Mouse (Mus musculus): ENCODE data around the gene Avpr1a. TPM values are rescaled to one million over a fixed set of nuclear protein-coding genes. Genes with fewer than 3 reads are reported as not detected.

The Avpr1a gene
- polyA plus RNA-seq (2017; shearing (Covaris generic)), result not detected

GRCm38 (mm10) chr10:122447861-122448716 is at the start of gene Avpr1a:
TSS of gene Avpr1a (plus strand) at chr10:122448499.
- ATAC-seq, result no peak

DNA sequence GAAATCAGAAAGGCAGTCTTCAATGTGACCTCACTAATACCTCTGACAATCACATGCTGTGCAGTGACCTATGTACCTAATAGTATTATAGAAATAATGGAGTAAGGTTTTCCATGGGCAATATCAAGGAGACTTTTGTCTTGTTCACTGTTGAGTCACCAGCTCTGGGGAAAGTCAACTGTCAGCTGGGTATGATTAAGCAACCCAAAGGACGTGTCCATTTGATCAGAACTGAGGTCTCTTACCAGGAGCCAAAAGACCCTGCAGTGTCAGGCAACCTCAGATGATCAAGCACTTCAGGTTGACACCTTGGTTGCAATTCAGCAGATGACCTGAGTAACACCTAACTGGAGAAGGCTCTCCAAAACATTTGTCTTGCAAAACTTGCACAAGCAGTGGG is 46.0 kb upstream of the Avpr1a start:
- no peak for ATAC-seq

DNA sequence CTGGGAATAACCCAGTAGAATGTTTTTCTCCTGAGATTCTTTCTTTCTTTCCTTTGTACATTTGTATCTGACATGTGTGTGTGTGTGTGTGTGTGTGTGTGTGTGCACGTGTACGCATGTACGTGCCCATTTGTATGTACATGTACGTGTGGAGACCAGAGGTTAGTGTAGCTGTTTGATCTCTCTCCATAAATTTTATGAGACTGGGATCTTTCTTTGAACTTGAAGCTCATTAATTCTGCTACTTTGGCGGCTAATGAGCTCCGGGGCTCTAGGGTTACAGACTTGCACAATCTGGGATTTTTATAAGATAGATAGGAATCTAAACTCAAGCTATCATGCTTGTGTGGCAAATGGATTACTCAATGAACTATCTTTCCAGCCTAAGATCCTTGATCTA is 42.0 kb upstream of the Avpr1a start:
- no peak for ATAC-seq

GRCm38 (mm10) chr10:122408697-122409409 is 39.4 kb upstream of the Avpr1a start:
- ATAC-seq, result no peak

GRCm38 (mm10) chr10:122410791-122411190 is 37.5 kb upstream of the Avpr1a start:
- ATAC-seq, result no peak

GRCm38 (mm10) chr10:122432690-122433089 is 15.6 kb upstream of the Avpr1a start:
- ATAC-seq, result peak; percentile 58

DNA sequence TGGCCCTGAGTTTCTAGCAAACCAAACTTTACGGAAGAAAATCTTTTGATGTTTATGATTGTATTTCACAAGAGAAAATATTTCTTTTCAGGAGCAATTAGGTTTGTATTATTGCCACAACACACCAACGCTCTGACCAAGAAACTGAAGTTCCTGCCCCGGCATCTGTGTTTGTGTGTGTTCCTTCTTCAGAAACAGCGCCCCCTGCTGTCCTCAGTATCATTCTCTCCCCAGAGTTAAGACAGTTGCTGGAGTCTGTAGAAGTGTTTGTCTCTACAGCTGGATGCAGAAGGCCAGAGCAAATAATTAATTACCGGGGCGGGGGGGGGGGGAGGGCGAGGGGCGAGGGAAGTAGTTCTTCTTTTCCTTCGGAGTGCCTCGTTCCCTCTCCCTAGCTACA is 1.0 kb upstream of the Avpr1a start:
- peak; percentile 63 for ATAC-seq

DNA sequence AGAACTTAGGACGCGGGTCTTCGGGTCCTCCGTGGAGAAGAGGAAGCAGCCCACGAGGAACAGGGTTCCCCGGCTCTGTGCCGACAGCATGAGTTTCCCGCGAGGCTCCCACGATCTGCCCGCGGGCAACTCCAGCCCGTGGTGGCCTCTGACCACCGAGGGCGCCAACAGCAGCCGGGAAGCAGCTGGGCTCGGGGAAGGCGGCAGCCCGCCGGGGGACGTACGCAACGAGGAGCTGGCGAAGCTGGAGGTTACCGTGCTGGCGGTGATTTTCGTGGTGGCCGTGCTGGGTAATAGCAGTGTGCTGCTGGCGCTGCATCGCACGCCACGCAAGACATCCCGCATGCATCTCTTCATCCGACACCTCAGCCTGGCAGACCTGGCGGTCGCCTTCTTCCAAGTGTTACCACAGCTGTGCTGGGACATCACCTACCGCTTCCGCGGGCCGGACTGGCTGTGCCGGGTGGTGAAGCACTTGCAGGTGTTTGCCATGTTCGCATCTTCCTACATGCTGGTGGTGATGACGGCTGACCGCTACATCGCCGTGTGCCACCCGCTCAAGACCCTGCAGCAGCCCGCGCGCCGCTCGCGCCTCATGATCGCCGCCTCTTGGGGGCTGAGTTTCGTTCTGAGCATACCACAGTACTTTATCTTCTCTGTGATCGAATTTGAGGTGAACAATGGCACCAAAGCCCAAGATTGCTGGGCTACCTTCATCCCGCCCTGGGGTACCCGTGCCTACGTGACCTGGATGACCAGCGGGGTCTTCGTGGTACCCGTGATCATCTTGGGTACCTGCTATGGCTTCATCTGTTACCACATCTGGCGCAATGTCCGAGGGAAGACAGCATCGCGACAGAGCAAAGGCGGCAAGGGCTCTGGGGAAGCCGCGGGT is 665 bp downstream of the Avpr1a start:
- peak; percentile 26 for ATAC-seq

DNA sequence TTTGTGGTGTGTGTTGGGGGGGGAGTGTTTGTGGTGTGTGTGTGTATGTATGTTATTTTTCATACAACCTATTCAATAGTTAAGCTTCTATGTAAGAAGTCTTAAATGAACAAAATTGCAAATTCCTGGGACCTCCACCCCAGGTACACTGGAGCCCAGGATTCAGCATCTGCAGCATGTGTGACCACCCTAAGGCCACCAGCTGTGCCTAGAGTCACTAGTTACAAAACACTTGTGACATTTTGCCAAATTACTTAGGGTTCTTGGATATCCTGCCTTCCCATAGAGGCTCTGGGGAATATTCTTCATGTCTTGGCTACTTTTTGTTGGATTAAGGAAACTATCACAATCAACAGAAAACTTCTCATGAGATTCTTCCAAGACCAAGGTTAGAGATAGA is 1.6 kb downstream of the Avpr1a start:
- ATAC-seq, result no peak

DNA sequence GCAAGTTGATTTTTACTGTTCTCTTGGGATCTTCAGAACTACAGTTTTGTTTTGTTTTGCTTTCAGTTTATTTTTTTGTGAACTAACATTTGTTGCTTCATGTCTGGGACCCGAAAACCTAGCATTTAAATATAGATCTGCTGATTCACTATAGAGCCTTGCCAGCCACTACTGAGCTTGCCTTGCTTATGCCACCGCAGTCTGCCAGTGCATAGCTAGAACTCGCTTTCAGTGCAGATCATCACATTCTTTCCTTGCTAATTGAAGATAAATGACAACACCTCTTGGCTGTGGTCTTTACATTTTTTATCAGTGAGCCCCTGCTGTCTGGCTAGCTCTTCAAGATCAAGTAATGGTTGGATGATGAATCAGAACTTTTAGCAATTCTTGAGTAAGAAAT is 5.2 kb downstream of the Avpr1a start:
- ATAC-seq, result no peak

- no peak for ATAC-seq
These were observed 7.5 kb downstream of the Avpr1a start for GRCm38 (mm10) chr10:122455793-122456192.

GRCm38 (mm10) chr10:122476846-122477245 is 28.5 kb downstream of the Avpr1a start:
- ATAC-seq, result no peak

DNA sequence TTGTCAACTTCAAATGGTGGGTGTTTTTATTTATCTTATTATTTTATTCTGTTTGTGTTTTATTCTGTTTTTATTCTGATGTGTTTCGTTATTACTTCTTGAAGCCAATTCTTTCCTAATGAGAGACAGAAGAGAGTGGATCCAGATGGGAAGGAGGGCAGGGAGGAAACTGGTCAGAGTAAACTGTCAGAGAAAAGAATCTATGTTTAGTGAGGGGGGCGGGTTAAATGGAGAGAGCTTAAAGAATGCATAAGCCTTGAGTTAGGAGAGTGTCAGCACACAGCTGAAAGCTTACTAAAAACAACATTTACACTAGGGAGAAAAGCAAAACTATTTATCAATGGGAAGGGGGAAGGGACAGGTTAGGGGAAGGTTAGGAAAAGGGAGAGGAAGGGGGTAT is 50.3 kb downstream of the Avpr1a start:
- no peak for ATAC-seq

- no peak for ATAC-seq
These were observed 51.0 kb downstream of the Avpr1a start for GRCm38 (mm10) chr10:122499306-122499705.

Other genes with a start within 250 kb of the Avpr1a start
- gene Ppm1h, start 230.3 kb downstream of the Avpr1a start, polyA plus RNA-seq (2017; shearing (Covaris generic)), result 10 to 100 TPM; 37.4 to 45.1 TPM

Measured in activated CD4-positive, CD25-positive, alpha-beta regulatory T cell, adult 4 months (primary cell).